Mouse (Mus musculus) lung, adult 2 months (tissue): Measurements from ENCODE around the gene Galr3.

ENCODE experiments used
- CTCF ChIP-seq: fragments of 200-500 bp; IDR thresholded peaks from 2 replicates; pipeline ENCODE4 v1.5.1; 2011; ENCODE audit warnings: mild to moderate bottlenecking, low read length, control low read depth; ENCODE audit not compliant: insufficient read depth
- POLR2A ChIP-seq: fragments of 200-500 bp; IDR thresholded peaks from 2 replicates; pipeline ENCODE4 v1.6.1; 2011; ENCODE audit warnings: low read depth, mild to moderate bottlenecking, control low read depth, low read length, borderline replicate concordance; ENCODE audit errors: extremely low read depth

GRCm38 (mm10) chr15:79003079-79003478 is 38.6 kb upstream of the Galr3 start:
- TF ChIP-seq POLR2A (no peak), CTCF (no peak)
